Mouse (Mus musculus) erythroid progenitor cell, adult 5-6 weeks (primary cell): Measurements from ENCODE around the gene Zbed6. TPM values are rescaled to one million over a fixed set of nuclear protein-coding genes. Genes with fewer than 3 reads are reported as not detected.
"Not testable (repeated sequence)": the region's sequence is repeated elsewhere in the genome, so short reads cannot be mapped to it uniquely, and the experiment has no call there.

Source experiments
- ATAC-seq: replicated peaks from 2 replicates; pipeline ENCODE4 v1.8.0; 2016; ENCODE audit warnings: moderate number of reproducible peaks, mild to moderate bottlenecking, moderate TSS enrichment, inconsistent platforms; ENCODE audit not compliant: poor library complexity, low FRiP score, severe bottlenecking
- total RNA-seq, 2 experiments: library from RNA; stranded (forward) in 1 of 2; stranded (reverse) in 1 of 2; fragments of 150-400 nt in 1 of 2; fragments of 186-747, 209-891 nt in 1 of 2; gene quantifications; 2 replicates each; pipeline versions ENCODE4 v1.2.3 to v1.2.4; 2015 to 2017; ENCODE audit warnings: low replicate concordance in 2 of 2

The Zbed6 gene
- total RNA-seq (2015; ENCODE audit: low replicate concordance), result 5.4 TPM in 1 of 2 replicates, not detected in the other
- 25.3 and 36.0 TPM in 2 replicates for total RNA-seq (2017; ENCODE audit: low replicate concordance)

DNA sequence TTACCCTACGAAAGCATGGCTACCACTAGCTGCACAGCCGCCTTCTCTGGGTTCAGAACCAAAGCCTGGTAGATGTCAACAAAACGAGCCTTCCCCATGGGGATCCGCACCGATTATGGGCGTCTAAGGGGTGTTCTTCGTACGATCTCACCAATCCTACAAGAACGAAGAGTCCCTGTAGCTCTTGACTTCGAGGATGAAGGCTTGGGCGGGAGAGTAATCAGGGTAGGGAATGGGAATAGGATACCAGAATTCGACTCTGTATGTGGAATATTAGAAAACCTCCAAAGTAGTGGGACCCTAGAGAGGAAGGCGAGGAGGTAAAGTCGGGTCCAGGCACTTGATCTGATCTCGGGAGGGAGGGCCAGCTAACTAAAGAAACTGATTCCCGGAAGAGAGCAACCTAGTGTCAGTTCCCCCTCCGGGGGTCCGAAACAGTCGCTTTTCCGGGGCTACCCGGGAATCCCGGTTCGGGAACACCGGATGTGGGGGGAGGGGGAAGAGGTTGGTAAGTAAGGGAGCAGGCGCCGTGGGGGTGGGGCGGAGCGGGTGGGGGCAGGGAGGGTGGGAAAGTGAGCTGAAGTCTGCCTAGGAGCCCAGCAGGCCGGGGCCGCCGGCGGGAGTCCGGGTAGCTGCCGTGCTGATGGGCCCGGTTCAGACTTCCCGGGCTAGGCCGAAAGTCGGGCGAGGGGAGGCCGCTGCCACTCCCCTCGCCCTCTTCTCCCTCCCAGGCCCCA, at the start of gene Zbed6:
Gene Zbed6 (minus strand): TSS at position 420 of the 737 bp plus-strand sequence.
- peak; percentile 60 for ATAC-seq

DNA sequence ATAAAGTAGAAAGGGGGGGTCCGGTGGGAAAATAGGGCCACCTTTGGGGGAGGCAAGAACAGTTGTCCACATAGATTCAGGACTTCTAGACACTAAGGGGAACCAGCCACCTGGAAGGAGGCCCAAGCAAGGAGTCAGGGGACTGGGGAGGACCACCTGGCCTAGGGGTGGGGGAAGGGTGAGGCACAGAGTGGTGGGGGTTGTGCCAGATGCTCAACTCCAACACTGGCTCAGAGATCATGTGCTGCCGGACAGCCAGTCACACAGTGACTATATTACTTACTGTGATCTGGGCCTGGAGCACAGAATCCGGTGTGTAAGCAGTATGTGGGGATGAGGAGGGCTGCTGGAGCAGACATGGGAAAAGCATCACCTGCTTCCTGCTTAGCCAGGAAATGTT, 48.6 kb upstream of the Zbed6 start:
- ATAC-seq, result no peak

DNA sequence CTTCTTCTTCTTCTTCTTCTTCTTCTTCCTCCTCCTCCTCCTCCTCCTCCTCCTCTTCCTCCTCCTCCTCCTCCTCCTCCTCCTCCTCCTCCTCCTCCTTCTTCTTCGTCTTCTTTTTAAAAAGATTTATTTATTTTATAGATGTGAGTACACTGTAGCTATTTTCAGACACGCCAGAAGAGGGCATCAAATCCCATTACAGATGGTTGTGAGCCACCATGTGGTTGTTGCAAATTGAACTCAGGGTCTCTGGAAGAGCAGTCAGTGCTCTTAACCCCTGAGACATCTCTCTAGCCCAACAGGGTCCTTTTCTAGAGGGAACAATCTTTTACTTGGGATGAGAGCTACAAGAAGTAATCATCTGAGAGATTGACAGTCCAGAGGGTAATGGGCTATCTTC, 41.1 kb upstream of the Zbed6 start:
- not testable (repeated sequence) for ATAC-seq

DNA sequence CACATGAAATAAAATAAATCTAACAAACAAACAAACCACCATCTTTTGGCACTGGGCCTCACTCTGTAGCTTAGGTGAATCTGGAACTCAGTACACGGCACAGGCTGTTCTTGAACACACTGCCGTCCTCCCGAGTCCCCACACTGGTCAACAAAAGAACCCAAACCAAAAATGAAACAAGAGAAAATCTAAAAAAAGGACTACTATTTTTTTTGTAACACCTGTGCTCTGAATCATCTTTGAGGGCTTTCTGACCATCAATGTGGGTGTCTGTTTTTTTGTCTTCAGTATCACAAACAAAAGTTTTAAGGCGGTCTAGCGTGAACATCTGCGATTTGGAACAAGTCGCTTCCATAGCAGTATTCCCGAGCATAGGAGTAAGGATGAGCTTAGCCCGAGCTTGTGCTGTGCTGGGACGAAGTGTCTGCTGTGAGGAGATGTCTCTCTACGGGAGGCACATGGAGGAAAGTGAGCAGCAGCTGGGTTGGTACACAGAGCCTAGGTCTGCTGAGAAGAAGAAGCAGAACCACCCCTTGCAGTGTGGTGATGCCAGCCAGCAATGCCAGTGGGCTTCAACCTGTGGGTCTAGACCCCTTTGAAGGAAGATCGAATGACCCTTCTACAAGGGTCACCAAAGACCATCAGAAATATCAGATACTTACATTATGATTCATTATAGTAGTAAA, 37.4 kb upstream of the Zbed6 start:
- no peak for ATAC-seq

GRCm38 (mm10) chr1:133695901-133696300, 35.2 kb upstream of the Zbed6 start:
- no peak for ATAC-seq

- no peak for ATAC-seq
These were observed 34.2 kb upstream of the Zbed6 start for GRCm38 (mm10) chr1:133694876-133695275.

GRCm38 (mm10) chr1:133694301-133694700, 33.6 kb upstream of the Zbed6 start:
- no peak for ATAC-seq

DNA sequence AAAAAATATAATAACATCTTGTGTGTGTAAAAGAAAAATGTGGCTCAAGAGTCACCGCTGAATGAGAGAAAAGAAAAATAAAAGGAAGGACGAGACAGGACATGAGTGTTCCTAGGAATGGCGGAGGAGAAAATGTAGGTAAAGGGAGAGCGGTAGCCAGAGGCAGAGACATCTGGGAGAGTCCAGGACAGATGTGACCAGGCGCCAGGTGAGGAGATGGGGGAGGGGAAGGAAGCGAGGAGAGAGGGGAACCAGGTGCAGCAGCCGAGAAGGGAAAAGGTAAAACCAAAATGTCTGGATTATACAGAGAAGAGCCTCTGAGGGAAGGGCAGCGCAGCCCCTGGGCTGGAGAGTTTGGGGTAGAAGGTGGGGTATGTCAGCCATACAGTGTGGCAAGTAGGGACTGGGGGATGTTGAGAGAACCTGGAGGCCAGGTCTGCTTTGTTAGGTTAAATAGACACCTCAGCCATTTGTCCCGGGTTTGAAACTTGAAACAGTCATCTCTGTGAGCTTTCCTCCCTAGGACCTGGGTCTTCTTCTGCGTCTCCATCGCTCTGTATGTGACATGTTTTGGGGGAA, 32.9 kb upstream of the Zbed6 start:
- ATAC-seq, result no peak

GRCm38 (mm10) chr1:133692195-133692594, 31.5 kb upstream of the Zbed6 start:
- ATAC-seq, result no peak

GRCm38 (mm10) chr1:133691046-133691445, 30.4 kb upstream of the Zbed6 start:
- ATAC-seq, result no peak

- no peak for ATAC-seq
These were observed 29.2 kb upstream of the Zbed6 start, which contains the start of gene Lax1 for GRCm38 (mm10) chr1:133689897-133690296. TSS of gene Lax1 (minus strand) at chr1:133690108.

GRCm38 (mm10) chr1:133688301-133688700, 27.6 kb upstream of the Zbed6 start:
- no peak for ATAC-seq

GRCm38 (mm10) chr1:133685749-133686519, 25.2 kb upstream of the Zbed6 start:
- no peak for ATAC-seq

- no peak for ATAC-seq
These were observed 11.1 kb upstream of the Zbed6 start for GRCm38 (mm10) chr1:133671801-133672200.

DNA sequence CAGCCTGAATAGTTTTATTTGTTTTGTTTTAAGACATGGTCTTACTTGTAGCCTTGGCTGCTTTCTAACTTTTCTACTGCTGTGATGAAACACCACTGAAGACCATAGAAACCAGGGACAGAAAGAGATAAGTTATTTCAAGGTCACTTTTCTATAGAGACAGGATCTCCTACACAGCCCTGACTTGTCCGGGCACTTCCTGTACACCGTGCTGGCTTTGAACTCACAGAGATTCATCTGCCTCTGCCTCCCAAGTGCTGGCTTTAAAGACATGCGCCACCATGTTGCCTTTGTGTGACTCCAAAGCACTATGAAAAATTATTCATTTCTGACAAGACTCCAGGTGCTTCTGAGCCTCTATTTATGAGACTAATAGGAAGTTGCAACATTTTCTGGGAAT, 10.6 kb upstream of the Zbed6 start:
- ATAC-seq, result no peak

GRCm38 (mm10) chr1:133670776-133671175, 10.1 kb upstream of the Zbed6 start:
- ATAC-seq, result no peak

DNA sequence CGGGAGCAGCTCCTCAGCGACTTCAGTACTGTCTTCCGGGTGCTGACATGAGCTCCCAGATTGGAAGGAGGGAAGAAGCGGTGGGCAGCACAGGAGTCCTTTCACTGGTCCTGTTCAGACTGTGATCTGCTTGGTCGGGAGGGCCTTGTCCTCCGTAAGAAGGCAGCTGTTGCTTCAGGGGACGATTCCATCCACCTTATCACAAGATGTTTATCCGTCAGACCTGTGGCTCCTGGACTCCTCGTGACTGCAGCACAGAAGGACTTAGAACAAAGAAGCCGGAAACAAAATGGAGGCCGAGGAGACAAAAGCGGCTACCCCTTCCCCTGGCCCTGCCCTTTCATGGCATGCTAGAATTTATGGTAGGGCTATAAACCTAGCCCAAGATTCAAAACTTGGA, 9.5 kb upstream of the Zbed6 start:
- no peak for ATAC-seq

DNA sequence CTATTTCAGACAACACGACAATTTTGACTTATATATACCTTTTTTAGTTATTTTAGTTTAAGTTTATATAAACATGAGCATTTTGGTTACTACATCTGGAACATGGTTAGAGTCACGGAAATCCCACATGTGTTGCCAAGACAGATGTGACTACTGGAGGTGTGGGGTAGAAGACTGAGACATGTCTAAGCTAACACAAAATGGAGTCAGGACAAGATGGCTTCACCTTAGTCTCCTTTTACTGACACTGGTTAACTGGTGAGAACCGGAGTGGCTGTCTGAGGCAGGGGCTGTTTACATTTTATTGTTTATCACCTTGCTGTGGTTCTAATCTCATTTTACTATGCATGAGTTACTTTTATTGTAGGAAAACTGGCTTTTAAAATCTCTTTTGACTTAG, 7.9 kb upstream of the Zbed6 start:
- no peak for ATAC-seq

DNA sequence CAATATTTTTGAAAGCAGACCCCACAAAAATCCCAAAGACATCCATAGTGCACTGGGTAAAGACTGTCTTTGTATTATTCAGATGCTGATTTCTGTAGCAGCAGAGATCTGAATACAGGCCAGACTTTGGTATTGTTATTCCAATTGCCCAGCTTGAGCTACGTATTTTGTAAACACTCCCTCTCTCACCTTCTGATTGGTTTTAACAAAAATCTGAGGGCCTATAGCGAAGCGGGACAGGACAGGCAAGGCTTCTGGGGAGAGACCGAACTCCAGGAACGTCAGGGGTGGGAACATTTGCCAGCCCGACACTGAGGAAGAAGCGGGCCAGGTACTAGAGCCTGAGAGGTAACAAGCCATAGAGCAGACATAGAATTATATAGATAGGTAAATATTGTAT, 7.0 kb upstream of the Zbed6 start:
- no peak for ATAC-seq

DNA sequence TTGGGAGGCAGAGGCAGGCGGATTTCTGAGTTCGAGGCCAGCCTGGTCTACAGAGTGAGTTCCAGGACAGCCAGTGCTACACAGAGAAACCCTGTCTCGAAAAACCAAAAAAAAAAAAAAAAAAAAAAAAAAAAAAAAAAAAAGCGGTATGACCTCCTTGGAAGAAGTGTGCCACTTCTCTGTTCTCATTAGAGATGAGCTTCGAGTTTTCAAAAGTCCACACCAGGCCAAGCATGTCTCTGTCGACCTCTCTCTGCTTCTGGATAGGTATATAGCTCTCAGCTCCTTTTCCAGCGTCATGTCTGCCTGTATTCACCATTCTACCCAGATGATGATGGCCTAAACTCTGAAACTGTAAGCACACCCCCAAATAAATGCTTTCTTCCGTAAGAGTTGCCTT, 5.0 kb upstream of the Zbed6 start:
- not testable (repeated sequence) for ATAC-seq
